In the genomic region with DNA sequence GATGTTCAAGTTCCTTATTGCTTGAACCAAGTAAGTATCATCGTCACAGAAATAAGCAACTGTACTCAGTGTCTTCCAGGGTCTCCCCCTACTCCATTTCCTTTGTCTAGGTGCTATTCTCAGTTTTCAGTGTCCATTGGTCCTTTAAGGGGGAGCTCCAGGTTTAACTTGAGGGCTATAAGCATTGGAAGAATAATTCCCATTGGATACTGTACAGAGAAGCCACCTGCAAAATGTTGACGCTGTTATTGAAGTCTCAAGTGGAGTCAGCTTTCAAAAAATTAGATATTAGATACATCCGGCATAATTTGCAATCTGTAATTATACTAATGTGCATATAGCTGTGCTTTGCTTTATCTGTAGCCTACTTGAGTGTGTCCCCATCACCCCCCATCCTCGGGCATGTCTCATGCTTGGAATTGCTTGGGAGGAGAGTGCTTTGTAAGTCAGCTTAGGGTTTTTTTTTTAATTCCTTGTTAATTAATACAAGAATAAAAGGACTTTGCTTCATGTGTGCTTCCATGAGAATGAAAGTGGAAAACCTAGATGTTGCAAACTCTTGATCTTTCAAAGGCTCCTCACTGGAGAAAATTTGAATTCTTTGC, we compare ENCODE assay signal across 11 mouse cellular contexts.
DNase-seq lines count a peak whose midpoint lies in the region; ATAC-seq lines count a peak whose summit lies in the region.
"Had no signal": no experiment of that assay in that cellular context is flagged by ENCODE, and none has a peak within 500 bp of the region (broad histone marks: within the 10 kb centered on the region; RNA-seq: fewer than 3 reads in every experiment).

No protein-coding gene starts in this region.

- peaks cover 18% of the 10 kb centered on the region for H3K36me3 ChIP-seq in embryonic facial prominence, embryonic 11.5 days (replicated peaks; ENCODE audit: control insufficient read depth, insufficient read depth, low read depth, low read length)
- H3K36me3 ChIP-seq in hindbrain, embryonic 15.5 days: peaks cover 31% of the 10 kb centered on the region
- peaks cover 12% of the 10 kb centered on the region for H3K36me3 ChIP-seq in midbrain, embryonic 16.5 days (ENCODE audit: control insufficient read depth, insufficient read depth, low read length)

- peak overlapping the region; percentile 19 for H3K4me3 ChIP-seq in embryonic facial prominence, embryonic 11.5 days (ENCODE audit: low read depth, low read length)
- peak overlapping the region; percentile 44 for H3K4me3 ChIP-seq in hindbrain, embryonic 15.5 days
- peak overlapping the region; percentile 52 for H3K4me3 ChIP-seq in midbrain, embryonic 16.5 days (ENCODE audit: low read depth, low read length)
- H3K4me3 ChIP-seq: heart, adult 2 months had no signal

- H3K27ac ChIP-seq in embryonic facial prominence, embryonic 11.5 days (replicated peaks; ENCODE audit: low read depth, low read length): peak overlapping the region; percentile 75
- peak overlapping the region; percentile 97 for H3K27ac ChIP-seq in hindbrain, embryonic 15.5 days (replicated peaks)
- peak overlapping the region; percentile 99 for H3K27ac ChIP-seq in midbrain, embryonic 16.5 days (ENCODE audit: low read length)
- H3K27ac ChIP-seq: heart, adult 2 months had no signal

- H3K27me3 ChIP-seq in embryonic facial prominence, embryonic 11.5 days (ENCODE audit: control insufficient read depth, insufficient read depth, low read length): no peaks in the 10 kb centered on the region
- no peaks in the 10 kb centered on the region for H3K27me3 ChIP-seq in hindbrain, embryonic 15.5 days
- H3K27me3 ChIP-seq in midbrain, embryonic 16.5 days (ENCODE audit: control insufficient read depth, insufficient read depth, low read depth, low read length): no peaks in the 10 kb centered on the region
- H3K27me3 ChIP-seq: Patski had no signal

- WGBS in embryonic facial prominence, embryonic 11.5 days: 83% methylated on average over 4 of the region's 4 CpGs
- 32% methylated on average over 4 of the region's 4 CpGs for WGBS in hindbrain, embryonic 15.5 days
- WGBS in midbrain, embryonic 16.5 days: 18% methylated on average over 4 of the region's 4 CpGs

- peak overlapping the region; percentile 41 for H3K4me2 ChIP-seq in embryonic facial prominence, embryonic 11.5 days (ENCODE audit: low read depth, low read length)
- peak overlapping the region; percentile 86 for H3K4me2 ChIP-seq in hindbrain, embryonic 15.5 days
- peak overlapping the region; percentile 96 for H3K4me2 ChIP-seq in midbrain, embryonic 16.5 days (ENCODE audit: low read length)

- peak overlapping the region; percentile 27 for H3K9ac ChIP-seq in embryonic facial prominence, embryonic 11.5 days (replicated peaks; ENCODE audit: low read length)
- peak overlapping the region; percentile 90 for H3K9ac ChIP-seq in hindbrain, embryonic 15.5 days
- peak overlapping the region; percentile 90 for H3K9ac ChIP-seq in midbrain, embryonic 16.5 days (ENCODE audit: low read depth, low read length)

- DNase-seq in adipocyte (ENCODE audit: low spot score): peak; percentile 14
- DNase-seq in embryonic facial prominence, embryonic 11.5 days (ENCODE audit: low spot score): no peak
- no peak for DNase-seq in urinary bladder, postnatal 25 days (ENCODE audit: low spot score)
- DNase-seq in spleen, postnatal 4 days (ENCODE audit: low spot score in 2 of 2): no peak
- no peak for DNase-seq in left cerebral cortex, postnatal 14 days (ENCODE audit: low spot score in 2 of 2)
- DNase-seq: embryo, embryonic 11 days; lung, adult 18-20 months had no signal

- intact Hi-C loops in left cerebral cortex, postnatal 14 days (cut with DNase I): loop anchor here (5.0 kb wide), 1 partner anchor 150 kb away; no protein-coding TSS in a partner anchor

- no peaks in the 10 kb centered on the region for H3K9me3 ChIP-seq in embryonic facial prominence, embryonic 11.5 days (replicated peaks; ENCODE audit: control insufficient read depth, low read length)
- no peaks in the 10 kb centered on the region for H3K9me3 ChIP-seq in hindbrain, embryonic 15.5 days
- H3K9me3 ChIP-seq in midbrain, embryonic 16.5 days (replicated peaks; ENCODE audit: control insufficient read depth, low read length, poor library complexity, severe bottlenecking): no peaks in the 10 kb centered on the region

- no peaks in the 10 kb centered on the region for H3K4me1 ChIP-seq in embryonic facial prominence, embryonic 11.5 days (ENCODE audit: control insufficient read depth, insufficient read depth, low read length)
- H3K4me1 ChIP-seq in hindbrain, embryonic 15.5 days (replicated peaks): peaks cover 55% of the 10 kb centered on the region
- H3K4me1 ChIP-seq in midbrain, embryonic 16.5 days (ENCODE audit: control insufficient read depth, insufficient read depth, low read length): peaks cover 35% of the 10 kb centered on the region

- ATAC-seq in embryonic facial prominence, embryonic 11.5 days (replicated peaks; ENCODE audit: insufficient number of reproducible peaks, low FRiP score, low TSS enrichment, low read depth): no peak
- ATAC-seq in hindbrain, embryonic 15.5 days (ENCODE audit: low FRiP score, low read depth): no peak
- ATAC-seq in midbrain, embryonic 16.5 days: no peak
- ATAC-seq: Patski had no signal

Comparison
In these comparisons a context has a peak if more than half of its experiments do, and no peak if none do; other contexts are left out.
1. H3K4me2 ChIP-seq: peak in every context shown above with its lines; median percentile 96 in midbrain, embryonic 16.5 days; 86 in hindbrain, embryonic 15.5 days; 41 in embryonic facial prominence, embryonic 11.5 days.
2. H3K9ac ChIP-seq: peak in every context shown above with its lines; median percentile 90 in hindbrain, embryonic 15.5 days; 90 in midbrain, embryonic 16.5 days; 27 in embryonic facial prominence, embryonic 11.5 days.